Mouse (Mus musculus) forebrain, embryonic 16.5 days (tissue): Measurements from ENCODE around the gene Wee1. TPM values are rescaled to one million over a fixed set of nuclear protein-coding genes. Genes with fewer than 3 reads are reported as not detected.
"Not testable (repeated sequence)": the region's sequence is repeated elsewhere in the genome, so short reads cannot be mapped to it uniquely, and the experiment has no call there.

ENCODE experiments used
- ATAC-seq: fragments of 200-750 bp; cut with Nextera tagmentation; 2 replicates; pipeline ENCODE4 v1.8.0; 2017; ENCODE audit warnings: mild to moderate bottlenecking, moderate library complexity
- H3K27ac ChIP-seq: fragments of 300-500 bp; sonication (generic); 2 replicates; pipeline ENCODE4 v1.5.1; 2014; ENCODE audit warnings: low read length, control low read depth
- H3K27me3 ChIP-seq: fragments of 300-500 bp; sonication (generic); replicated peaks from 2 replicates; pipeline ENCODE4 v1.6.1; 2014; ENCODE audit warnings: low read length; ENCODE audit not compliant: control insufficient read depth, insufficient read depth
- H3K36me3 ChIP-seq: fragments of 300-500 bp; sonication (generic); 2 replicates; pipeline ENCODE4 v1.6.1; 2014; ENCODE audit not compliant: control insufficient read depth, insufficient read depth
- H3K4me1 ChIP-seq: fragments of 300-500 bp; sonication (generic); replicated peaks from 2 replicates; pipeline ENCODE4 v1.6.1; 2014; ENCODE audit warnings: low read length; ENCODE audit not compliant: control insufficient read depth, insufficient read depth
- H3K4me2 ChIP-seq: fragments of 300-500 bp; sonication (generic); 2 replicates; pipeline ENCODE4 v1.6.1; 2014; ENCODE audit warnings: mild to moderate bottlenecking, low read length, control low read depth
- H3K4me3 ChIP-seq: fragments of 300-500 bp; sonication (generic); replicated peaks from 2 replicates; pipeline ENCODE4 v1.5.1; 2014; ENCODE audit warnings: mild to moderate bottlenecking, low read length, control low read depth
- H3K9ac ChIP-seq: fragments of 300-500 bp; sonication (generic); replicated peaks from 2 replicates; pipeline ENCODE4 v1.6.1; 2014; ENCODE audit warnings: low read depth, low read length, control low read depth
- H3K9me3 ChIP-seq: fragments of 300-500 bp; sonication (generic); 2 replicates; pipeline ENCODE4 v1.6.1; 2016; ENCODE audit warnings: low read length; ENCODE audit not compliant: control insufficient read depth
- WGBS: fragments of 180-500 bp; shearing (Covaris S2); extraction: QIAGEN DNeasy Blood & Tissue Kit; methylation state at CpG from one replicate; pipeline ENCODE4 v1.1.7; 2014; 5-methylcytosine and 5-hydroxymethylcytosine counted together
- polyA plus RNA-seq: library from polyadenylated mRNA; unstranded; fragments of >200 nt; fragmentation: Nextera tagmentation; extraction: Ambion mirVana; gene quantifications from 2 replicates; pipeline ENCODE4 v1.2.1, GENCODE M21; 2015

Wee1 gene
- polyA plus RNA-seq, 1 experiment from 2014 or later = 8.9 TPM

DNA sequence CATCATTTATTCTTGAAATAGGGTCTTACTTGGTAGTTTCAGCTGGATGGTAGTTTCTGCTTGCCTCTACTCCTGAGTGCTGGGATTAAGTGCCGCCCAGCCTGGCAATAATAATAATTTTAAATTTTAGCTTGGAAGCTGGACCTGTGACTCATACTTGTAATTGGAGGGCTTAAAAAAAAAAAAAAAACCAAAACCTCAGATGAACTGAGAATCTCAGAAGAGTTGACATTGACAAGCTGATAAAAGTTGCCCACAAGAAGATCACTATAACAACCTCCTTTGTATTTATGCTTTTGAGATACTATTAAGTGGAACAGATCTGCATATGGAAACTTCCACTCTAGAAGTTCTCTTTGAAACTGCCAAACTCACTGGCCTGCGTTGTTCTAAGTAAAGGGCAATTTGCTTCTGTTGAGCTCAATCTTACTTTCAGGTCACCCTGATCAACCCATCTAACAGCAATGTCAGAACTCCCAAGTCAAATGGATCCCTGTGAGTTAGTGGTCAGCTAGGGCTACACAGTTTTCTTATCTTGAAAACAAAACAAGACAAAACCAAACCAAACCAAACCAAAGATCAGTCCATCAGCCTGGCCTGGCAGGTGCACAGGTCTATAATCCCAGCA, 1.6 kb upstream of the Wee1 start:
- H3K9me3 ChIP-seq = no peaks in the 10 kb centered on the region
- 87% methylated on average over 2 of the region's 2 CpGs for WGBS
- H3K4me2 ChIP-seq = no peak overlapping the region
- no peaks in the 10 kb centered on the region for H3K27me3 ChIP-seq
- no peak for ATAC-seq
- H3K4me1 ChIP-seq = peaks cover 8% of the 10 kb centered on the region
- H3K36me3 ChIP-seq = no peaks in the 10 kb centered on the region
- no peak overlapping the region for H3K4me3 ChIP-seq
- no peak overlapping the region for H3K27ac ChIP-seq
- no peak overlapping the region for H3K9ac ChIP-seq

DNA sequence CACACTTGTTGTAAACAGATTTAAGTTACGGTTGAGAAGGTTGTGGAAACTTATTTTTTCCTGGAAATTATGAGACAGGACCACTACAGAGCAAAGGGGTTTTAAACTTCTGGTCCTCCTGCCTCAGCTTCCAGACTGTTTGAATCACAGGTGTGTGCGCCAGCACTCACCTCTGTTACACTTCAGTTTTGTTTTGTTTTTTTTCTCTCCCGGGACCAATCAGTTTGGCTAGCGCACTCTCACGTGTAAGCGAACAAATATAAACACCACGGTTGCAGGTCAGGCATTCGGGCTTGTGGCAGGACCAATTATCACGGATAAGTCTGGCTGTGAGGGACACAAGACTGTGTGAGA, 707 bp upstream of the Wee1 start:
- ATAC-seq = no peak
- WGBS = 1% methylated on average over 9 of the region's 9 CpGs
- Histone ChIP-seq H3K27me3 (no peaks in the 10 kb centered on the region), H3K27ac (peak overlapping the region; percentile 21; the same call in 1 of the 2 replicates), H3K9me3 (no peaks in the 10 kb centered on the region), H3K9ac (peak overlapping the region; percentile 71), H3K4me1 (peaks cover 8% of the 10 kb centered on the region), H3K4me2 (peak overlapping the region; percentile 88), H3K4me3 (peak overlapping the region; percentile 70), H3K36me3 (no peaks in the 10 kb centered on the region)

DNA sequence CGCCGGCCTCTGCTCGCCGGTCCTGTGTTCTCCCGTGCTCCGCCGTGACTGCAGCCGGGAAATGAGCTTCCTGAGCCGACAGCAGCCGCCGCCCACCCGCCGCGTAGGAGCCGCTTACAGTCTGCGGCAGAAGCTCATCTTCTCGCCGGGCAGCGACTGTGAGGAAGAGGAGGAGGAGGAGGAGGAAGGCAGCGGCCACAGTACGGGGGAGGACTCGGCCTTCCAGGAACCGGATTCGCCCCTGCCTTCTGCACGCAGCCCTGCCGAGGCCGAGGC, 381 bp downstream of the Wee1 start:
- no peak for ATAC-seq
- Histone ChIP-seq H3K4me3 (peak overlapping the region; percentile 70), H3K9ac (peak overlapping the region; percentile 64), H3K4me1 (peaks cover 8% of the 10 kb centered on the region), H3K27me3 (no peaks in the 10 kb centered on the region), H3K36me3 (no peaks in the 10 kb centered on the region), H3K4me2 (peak overlapping the region; percentile 88), H3K9me3 (no peaks in the 10 kb centered on the region), H3K27ac (peak overlapping the region; percentile 87)
- 1% methylated on average over 23 of the region's 27 CpGs for WGBS

DNA sequence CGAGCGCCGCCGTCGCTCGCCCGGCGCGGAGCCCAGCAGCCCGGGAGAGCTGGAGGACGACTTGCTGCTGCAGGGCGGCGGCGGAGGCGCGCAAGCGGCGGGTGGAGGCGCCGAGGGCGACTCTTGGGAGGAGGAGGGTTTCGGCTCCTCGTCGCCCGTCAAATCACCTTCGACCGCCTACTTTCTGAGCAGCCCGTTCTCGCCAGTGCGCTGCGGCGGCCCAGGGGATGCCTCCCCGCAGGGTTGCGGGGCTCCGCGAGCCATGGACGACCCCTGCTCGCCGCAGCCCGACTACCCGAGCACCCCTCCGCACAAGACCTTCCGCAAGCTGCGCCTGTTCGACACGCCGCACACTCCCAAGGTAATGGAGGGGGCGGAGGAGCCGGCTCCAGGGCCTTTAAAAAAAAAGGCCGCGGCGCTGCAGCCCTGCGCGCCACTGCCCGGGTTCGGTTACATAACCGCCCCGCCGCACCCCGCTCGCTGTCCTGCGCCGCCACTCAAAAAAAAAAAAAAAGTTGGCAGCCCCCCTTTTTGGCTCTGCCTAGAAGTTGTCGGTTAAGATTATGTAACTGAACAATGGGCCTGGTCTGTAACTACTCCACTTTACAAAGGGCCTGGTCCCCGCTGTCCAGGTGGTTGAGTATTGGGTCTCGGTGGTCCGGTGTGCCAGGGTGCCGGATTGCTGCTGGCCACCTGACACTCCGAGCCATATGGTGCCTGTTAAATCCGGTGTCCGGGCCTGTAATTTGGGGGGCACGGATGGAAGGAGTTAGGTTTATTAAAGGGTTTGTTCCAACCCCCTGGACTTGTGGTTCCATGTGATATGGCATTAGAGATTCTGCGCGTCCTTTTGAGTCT, 948 bp downstream of the Wee1 start:
- no peaks in the 10 kb centered on the region for H3K36me3 ChIP-seq
- H3K4me3 ChIP-seq = peak overlapping the region; percentile 70
- ATAC-seq = peak; percentile 41
- under 1% methylated on average over 68 of the region's 74 CpGs for WGBS
- peak overlapping the region; percentile 64 for H3K9ac ChIP-seq
- H3K27me3 ChIP-seq = no peaks in the 10 kb centered on the region
- H3K27ac ChIP-seq = peak overlapping the region; percentile 87
- H3K9me3 ChIP-seq = no peaks in the 10 kb centered on the region
- H3K4me1 ChIP-seq = peaks cover 8% of the 10 kb centered on the region
- peak overlapping the region; percentile 88 for H3K4me2 ChIP-seq

DNA sequence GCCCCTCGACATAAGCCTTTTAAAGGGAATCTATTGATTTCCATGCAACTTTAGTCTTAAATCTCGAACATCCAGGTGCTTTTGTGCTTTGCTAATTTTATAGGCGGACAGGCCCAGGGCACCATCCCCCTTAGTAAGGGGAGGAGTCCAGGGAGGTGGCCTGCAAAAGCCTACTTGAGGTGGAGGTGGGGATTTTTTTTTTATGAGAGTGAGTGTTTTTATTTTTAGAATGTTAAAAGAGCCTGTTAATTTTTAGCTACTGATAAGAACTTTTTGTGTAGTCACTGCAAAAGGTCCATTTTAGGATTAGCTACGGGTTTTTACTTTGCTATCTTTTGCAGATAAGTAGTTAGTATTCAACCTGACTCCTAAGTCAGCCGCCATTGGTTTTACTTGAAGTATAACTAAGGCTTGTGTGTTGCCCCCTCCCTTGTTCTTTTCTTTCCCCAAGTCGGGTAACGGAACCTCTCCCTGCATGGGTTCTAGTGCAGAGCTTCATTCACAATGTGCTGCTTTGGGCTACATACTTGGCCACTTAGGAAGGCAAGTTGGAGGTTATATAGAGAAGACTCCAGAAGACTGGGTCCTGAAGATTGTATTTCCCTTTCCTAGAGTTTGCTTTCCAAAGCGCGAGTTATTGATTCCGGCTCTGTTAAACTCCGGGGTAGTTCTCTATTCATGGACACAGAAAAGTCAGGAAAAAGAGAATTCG, 2.2 kb downstream of the Wee1 start:
- peak overlapping the region; percentile 88 for H3K4me2 ChIP-seq
- peaks cover 8% of the 10 kb centered on the region for H3K4me1 ChIP-seq
- H3K36me3 ChIP-seq = no peaks in the 10 kb centered on the region
- no peak overlapping the region for H3K9ac ChIP-seq
- no peak for ATAC-seq
- WGBS = 50% methylated on average over 12 of the region's 12 CpGs
- no peaks in the 10 kb centered on the region for H3K27me3 ChIP-seq
- no peaks in the 10 kb centered on the region for H3K9me3 ChIP-seq
- no peak overlapping the region for H3K27ac ChIP-seq
- H3K4me3 ChIP-seq = peak overlapping the region; percentile 70

DNA sequence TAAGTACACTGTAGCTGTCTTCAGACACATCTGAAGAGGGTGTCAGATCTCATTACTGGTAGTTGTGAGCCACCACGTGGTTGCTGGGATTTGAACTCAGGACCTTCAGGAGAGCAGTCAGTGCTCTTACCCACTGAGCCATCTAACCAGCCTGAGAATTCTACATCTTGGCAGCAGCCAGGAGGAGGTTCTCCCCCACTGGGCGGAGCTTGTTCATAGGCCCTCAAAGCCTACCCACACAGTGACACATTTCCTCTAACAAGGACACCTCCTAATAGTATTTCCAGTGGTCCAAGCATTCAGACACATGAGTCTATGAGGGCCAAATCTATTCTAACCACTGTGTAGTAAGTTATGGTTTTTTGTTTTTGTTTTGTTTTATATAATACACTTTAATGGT, 6.7 kb downstream of the Wee1 start:
- Histone ChIP-seq H3K4me1 (no peaks in the 10 kb centered on the region; the same call in 1 of the 2 replicates), H3K27me3 (no peaks in the 10 kb centered on the region), H3K9ac (no peak overlapping the region), H3K36me3 (no peaks in the 10 kb centered on the region), H3K27ac (no peak overlapping the region), H3K9me3 (no peaks in the 10 kb centered on the region), H3K4me3 (no peak overlapping the region), H3K4me2 (no peak overlapping the region)
- 83% methylated on average over 2 of the region's 2 CpGs for WGBS
- no peak for ATAC-seq

DNA sequence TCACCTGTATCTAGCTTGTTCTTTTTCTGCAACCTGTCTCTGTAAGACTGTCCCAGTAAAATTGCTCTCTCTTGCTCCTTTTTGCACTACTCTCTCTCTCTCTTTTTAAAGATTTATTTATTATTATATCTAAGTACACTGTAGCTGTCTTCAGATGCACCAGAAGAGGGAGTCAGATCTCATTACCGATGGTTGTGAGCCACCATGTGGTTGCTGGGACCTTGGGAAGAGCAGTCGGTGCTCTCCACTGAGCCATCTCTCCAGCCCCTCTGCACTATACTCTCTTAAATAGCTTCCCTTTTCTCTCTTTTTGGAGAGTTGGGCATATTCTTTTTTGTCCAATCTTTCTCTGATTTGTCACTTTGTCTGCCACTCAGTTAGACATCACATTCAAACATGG, 10.4 kb downstream of the Wee1 start:
- not testable (repeated sequence) for H3K4me2 ChIP-seq, H3K27me3 ChIP-seq, ATAC-seq, H3K9ac ChIP-seq, H3K27ac ChIP-seq, H3K36me3 ChIP-seq, H3K4me1 ChIP-seq, H3K9me3 ChIP-seq, H3K4me3 ChIP-seq
- WGBS = 79% methylated on average over 2 of the region's 2 CpGs

DNA sequence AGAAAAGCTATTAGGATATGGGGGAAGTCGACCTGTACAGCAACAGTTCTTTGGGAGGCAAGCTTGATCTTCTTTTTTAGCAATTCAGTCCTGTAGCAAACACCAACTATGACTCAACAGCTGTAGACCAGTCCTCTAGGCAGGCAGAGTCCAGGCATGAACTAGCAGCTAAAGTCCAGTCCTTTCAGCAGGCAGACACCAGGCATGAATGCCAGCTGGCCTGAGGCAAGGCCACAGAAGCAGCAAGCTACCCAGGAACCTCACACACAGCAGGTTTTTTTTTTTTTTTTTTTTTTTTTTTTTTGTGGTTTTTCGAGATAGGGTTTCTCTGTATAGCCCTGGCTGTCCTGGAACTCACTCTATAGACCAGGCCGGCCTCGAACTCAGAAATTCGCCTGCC, 12.1 kb downstream of the Wee1 start:
- no peaks in the 10 kb centered on the region for H3K4me1 ChIP-seq
- no peak overlapping the region for H3K27ac ChIP-seq
- H3K4me3 ChIP-seq = no peak overlapping the region
- H3K36me3 ChIP-seq = no peaks in the 10 kb centered on the region; the same call in 1 of the 2 replicates
- no peaks in the 10 kb centered on the region for H3K27me3 ChIP-seq
- no peak overlapping the region for H3K4me2 ChIP-seq
- H3K9me3 ChIP-seq = no peaks in the 10 kb centered on the region
- ATAC-seq = no peak
- H3K9ac ChIP-seq = no peak overlapping the region
- WGBS = 99% methylated on average over 5 of the region's 5 CpGs

DNA sequence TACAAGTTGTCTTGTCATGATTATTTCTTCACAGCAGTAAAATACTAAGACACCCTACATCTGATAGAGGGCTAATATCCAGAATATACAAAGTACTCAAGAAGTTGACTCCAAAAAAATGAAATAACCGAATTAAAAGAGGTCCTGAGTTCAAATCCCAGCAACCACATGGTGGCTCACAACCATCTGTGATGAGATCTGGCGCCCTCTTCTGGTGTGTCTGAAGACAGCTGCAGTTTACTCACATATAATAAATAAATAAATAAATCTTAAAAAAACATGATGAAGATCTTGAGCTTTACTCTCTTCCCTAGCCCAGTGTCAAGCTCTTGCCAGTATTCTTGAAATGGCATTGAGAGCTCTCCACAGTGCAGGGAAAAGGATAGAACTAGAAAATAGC, 16.7 kb downstream of the Wee1 start:
- Histone ChIP-seq H3K4me3 (no peak overlapping the region), H3K4me2 (no peak overlapping the region), H3K4me1 (no peaks in the 10 kb centered on the region), H3K9me3 (no peaks in the 10 kb centered on the region), H3K27me3 (no peaks in the 10 kb centered on the region), H3K27ac (no peak overlapping the region), H3K36me3 (no peaks in the 10 kb centered on the region; the same call in 1 of the 2 replicates), H3K9ac (no peak overlapping the region)
- ATAC-seq = no peak
- 87% methylated on average over 2 of the region's 2 CpGs for WGBS
